ENCODE assay signal across 8 mouse cellular contexts in genomic region chr9:122950643-122951475, GRCm38 (mm10). TPM values are rescaled to one million over a fixed set of nuclear protein-coding genes. Genes with fewer than 3 reads are reported as not detected.
A peak's percentile ranks its signal among the peaks of the same experiment; 100 is the strongest.
DNase-seq lines count a peak whose midpoint lies in the region; ATAC-seq and TF ChIP-seq lines count a peak whose summit lies in the region.

Gene 1110059G10Rik, minus strand, starts transcription at chr9:122951000.
Gene Kif15, plus strand, starts transcription at chr9:122951046.

- H3K4me3 ChIP-seq in forebrain, embryonic 14.5 days (ENCODE audit: low read depth, low read length), result peak within 1 kb of the TSS; percentile 79
- peak within 1 kb of the TSS; percentile 99 for H3K4me3 ChIP-seq in lung, adult 2 months (replicated peaks; ENCODE audit: extremely low read depth, low read depth, low read length)

- ATAC-seq in forebrain, embryonic 14.5 days, result peak; percentile 98
- peak; percentile 98 for ATAC-seq in neutrophil, adult 5-6 weeks (ENCODE audit: extremely low read depth, insufficient number of reproducible peaks, low FRiP score, poor library complexity, severe bottlenecking)

- no peaks in the 10 kb centered on the region for H3K9me3 ChIP-seq in forebrain, embryonic 14.5 days (replicated peaks; ENCODE audit: control insufficient read depth, low read length)

- DNase-seq in ES-CJ7 (ENCODE audit: low read depth, low spot score), result peak; percentile 95
- DNase-seq in cerebellum, adult 11 months, result peak; percentile 89
- peak; percentile 94 for DNase-seq in forebrain, embryonic 14.5 days (ENCODE audit: low spot score)
- DNase-seq in heart, postnatal 14 days, result peak; percentile 92 to 97
- peak; percentile 88 to 96 for DNase-seq in layer of hippocampus, adult 18-20 months (ENCODE audit: low spot score in 2 of 2)
- DNase-seq in lung, adult 2 months, result peak; percentile 93
- peak; percentile 78 to 81 for DNase-seq in thymus, adult 18-20 months

- no peaks in the 10 kb centered on the region for H3K27me3 ChIP-seq in forebrain, embryonic 14.5 days (replicated peaks; ENCODE audit: control insufficient read depth, insufficient read depth, low read length)

- TF ChIP-seq CTCF in lung, adult 2 months (IDR thresholded peaks at IDR 0.05; ENCODE audit: insufficient read depth, low read length), result no peak

- TF ChIP-seq POLR2A in lung, adult 2 months (IDR thresholded peaks at IDR 0.05; ENCODE audit: borderline replicate concordance, extremely low read depth, low read depth, low read length), result peak; percentile 70; the same call in 1 of the 2 replicates

- peak within 1 kb of the TSS; percentile 78 for H3K9ac ChIP-seq in forebrain, embryonic 14.5 days (ENCODE audit: low read length)

- peak within 1 kb of the TSS; percentile 74 for H3K4me2 ChIP-seq in forebrain, embryonic 14.5 days (ENCODE audit: low read length)

- peaks cover 8% of the 10 kb centered on the region for H3K4me1 ChIP-seq in forebrain, embryonic 14.5 days (ENCODE audit: control insufficient read depth, insufficient read depth, low read length)
- H3K4me1 ChIP-seq in lung, adult 2 months (ENCODE audit: control insufficient read depth, insufficient read depth, low read length), result peaks cover 3% of the 10 kb centered on the region; the same call in 1 of the 2 replicates

- intact Hi-C loops in heart, postnatal 14 days (cut with DNase I), result loop anchor here (2.0 to 5.0 kb wide), 3 partner anchors 79 to 214 kb away; partner anchors contain the start of gene Tcaim

- H3K27ac ChIP-seq in forebrain, embryonic 14.5 days (ENCODE audit: low read depth, low read length), result 0 out of 2 replicates have a peak within 1 kb of the TSS, but pooled peaks have one; percentile 24

- peaks cover 13% of the 10 kb centered on the region for H3K36me3 ChIP-seq in forebrain, embryonic 14.5 days (ENCODE audit: control insufficient read depth, insufficient read depth, low read length)

- under 1% methylated on average over 64 of the region's 64 CpGs for WGBS in forebrain, embryonic 14.5 days
- WGBS in lung, adult 2 months, result under 1% methylated on average over 64 of the region's 64 CpGs

RNA-seq across cellular contexts. Expression of gene 1110059G10Rik, which starts in this region (rescaled TPM):
- polyA plus RNA-seq in forebrain, embryonic 14.5 days (2014; fragmentation: Nextera tagmentation; extraction: Ambion mirVana), result 44.1 and 46.3 TPM in 2 replicates
- total RNA-seq in heart, postnatal 14 days (2021), result 10 to 100 TPM; 18.4 to 19.2 TPM
- 10 to 100 TPM; 21.8 to 25.0 TPM for total RNA-seq in layer of hippocampus, adult 18-20 months (2021)
- polyA plus RNA-seq in lung, adult 2 months (2012; rRNA removed), result 1.3 and 2.4 TPM in 2 replicates
- total RNA-seq in neutrophil, adult 5-6 weeks (2017), result 21.6 and 28.5 TPM in 2 replicates

RNA-seq across cellular contexts. Expression of gene Kif15, which starts in this region (rescaled TPM):
- 24.2 and 26.4 TPM in 2 replicates for polyA plus RNA-seq in forebrain, embryonic 14.5 days (2014; fragmentation: Nextera tagmentation; extraction: Ambion mirVana)
- 1 to 10 TPM; 2.9 to 4.1 TPM for total RNA-seq in heart, postnatal 14 days (2021)
- under 1 TPM; 0.15 to 0.52 TPM for total RNA-seq in layer of hippocampus, adult 18-20 months (2021)
- polyA plus RNA-seq in lung, adult 2 months (2012; rRNA removed), result 0.81 and 0.92 TPM in 2 replicates
- total RNA-seq in neutrophil, adult 5-6 weeks (2017), result 4.5 TPM in 2 replicates

Comparison
In these comparisons a context has a peak if more than half of its experiments do, and no peak if none do; other contexts are left out.
1. Peak in every context shown above with its lines: DNase-seq, ATAC-seq, H3K4me3 ChIP-seq and H3K27ac ChIP-seq.
2. RNA of gene 1110059G10Rik (polyA plus RNA-seq): 44.1 to 46.3 TPM in forebrain, embryonic 14.5 days; 1.3 to 2.4 TPM in lung, adult 2 months; every median in the first group is over 10 times any median in the second.
3. RNA of gene Kif15 (polyA plus RNA-seq): 24.2 to 26.4 TPM in forebrain, embryonic 14.5 days; 0.81 to 0.92 TPM in lung, adult 2 months; every median in the first group is over 10 times any median in the second.